Comparison of ENCODE assay signal across 20 mouse cellular contexts in the genomic region with DNA sequence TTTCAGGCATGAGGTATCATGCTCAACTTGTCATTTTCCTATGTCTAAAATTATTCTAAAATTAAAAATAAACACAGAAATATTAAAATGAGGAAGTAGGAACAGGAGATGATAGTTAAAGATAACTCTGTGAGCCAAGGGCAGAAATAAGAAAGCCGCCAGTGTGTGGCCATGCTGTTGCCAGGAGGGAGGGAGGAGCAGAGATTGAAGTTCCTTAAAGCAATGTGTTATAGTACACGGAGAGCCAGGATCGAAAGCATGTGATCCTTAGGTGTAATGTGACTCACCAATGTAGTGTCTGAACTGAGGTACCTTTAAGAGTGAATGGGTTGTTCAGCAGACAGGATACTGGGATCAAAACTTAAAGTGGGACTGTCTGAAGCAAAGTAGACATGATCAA. TPM values are rescaled to one million over a fixed set of nuclear protein-coding genes. Genes with fewer than 3 reads are reported as not detected.
"Had no signal": no experiment of that assay in that cellular context is flagged by ENCODE, and none has a peak within 500 bp of the region (broad histone marks: within the 10 kb centered on the region; RNA-seq: fewer than 3 reads in every experiment).

No protein-coding gene starts in this region.

- H3K4me2 ChIP-seq: kidney, embryonic 15.5 days; limb, embryonic 12.5 days; liver, embryonic 13.5 days; lung, embryonic 15.5 days; midbrain, embryonic 13.5 days; neural tube, embryonic 15.5 days had no signal

- DNase-seq: kidney, postnatal 25 days; layer of hippocampus, adult 9-11 months; layer of hippocampus, postnatal 36 days; liver; liver, embryonic 13.5 days; liver, postnatal 0 days; lung, postnatal 14 days; thymus, postnatal 4 days had no signal

- H3K9ac ChIP-seq: kidney, embryonic 15.5 days; limb, embryonic 12.5 days; liver, embryonic 13.5 days; liver, postnatal 0 days; lung, embryonic 15.5 days; midbrain, embryonic 13.5 days; neural tube, embryonic 15.5 days had no signal

- H3K4me1 ChIP-seq: kidney, embryonic 15.5 days; limb, embryonic 12.5 days; liver, embryonic 13.5 days; lung, embryonic 15.5 days; midbrain, embryonic 13.5 days; neural tube, embryonic 15.5 days had no signal

- H3K4me3 ChIP-seq: kidney, embryonic 15.5 days; limb, embryonic 12.5 days; liver, embryonic 13.5 days; lung, embryonic 15.5 days; midbrain, embryonic 13.5 days; myocyte; neural tube, embryonic 15.5 days had no signal

- H3K27me3 ChIP-seq: kidney, embryonic 15.5 days; limb, embryonic 12.5 days; liver, embryonic 13.5 days; lung, embryonic 15.5 days; midbrain, embryonic 13.5 days; neural tube, embryonic 15.5 days had no signal

- H3K9me3 ChIP-seq: kidney, embryonic 15.5 days; liver, embryonic 13.5 days; lung, embryonic 15.5 days; midbrain, embryonic 13.5 days; neural tube, embryonic 15.5 days had no signal

- ATAC-seq: liver, postnatal 0 days; midbrain, embryonic 13.5 days had no signal

- H3K27ac ChIP-seq: kidney, embryonic 15.5 days; limb, embryonic 12.5 days; liver, embryonic 13.5 days; lung, embryonic 15.5 days; macrophage; midbrain, embryonic 13.5 days; neural tube, embryonic 15.5 days had no signal

- H3K36me3 ChIP-seq: kidney, embryonic 15.5 days; limb, embryonic 12.5 days; liver, embryonic 13.5 days; lung, embryonic 15.5 days; midbrain, embryonic 13.5 days; neural tube, embryonic 15.5 days had no signal

RNA-seq across cellular contexts. Expression of a gene that starts 33.4 kb away (rescaled TPM):
- total RNA-seq: layer of hippocampus, postnatal 36 days; left cerebral cortex, adult 8-10 months; left cerebral cortex, postnatal 36 days; midbrain, postnatal 0 days had no signal
- polyA plus RNA-seq: kidney, embryonic 15.5 days; limb, embryonic 12.5 days; liver, embryonic 13.5 days; liver, postnatal 0 days; lung, embryonic 15.5 days; macrophage; midbrain, embryonic 13.5 days; midbrain, postnatal 0 days; myocyte; neural tube, embryonic 11.5 days; neural tube, embryonic 15.5 days; stomach, embryonic 16.5 days had no signal

RNA-seq across cellular contexts. Expression of a gene that starts 41.0 kb away (rescaled TPM):
- total RNA-seq: layer of hippocampus, postnatal 36 days; left cerebral cortex, adult 8-10 months; left cerebral cortex, postnatal 36 days; midbrain, postnatal 0 days had no signal
- polyA plus RNA-seq: kidney, embryonic 15.5 days; limb, embryonic 12.5 days; liver, embryonic 13.5 days; liver, postnatal 0 days; lung, embryonic 15.5 days; macrophage; midbrain, embryonic 13.5 days; midbrain, postnatal 0 days; myocyte; neural tube, embryonic 11.5 days; neural tube, embryonic 15.5 days; stomach, embryonic 16.5 days had no signal

RNA-seq across cellular contexts. Expression of a gene that starts 50.6 kb away (rescaled TPM):
- total RNA-seq: layer of hippocampus, postnatal 36 days; left cerebral cortex, adult 8-10 months; left cerebral cortex, postnatal 36 days; midbrain, postnatal 0 days had no signal
- polyA plus RNA-seq: kidney, embryonic 15.5 days; limb, embryonic 12.5 days; liver, embryonic 13.5 days; liver, postnatal 0 days; lung, embryonic 15.5 days; macrophage; midbrain, embryonic 13.5 days; midbrain, postnatal 0 days; myocyte; neural tube, embryonic 11.5 days; neural tube, embryonic 15.5 days; stomach, embryonic 16.5 days had no signal
